Comparison of ENCODE assay signal across 26 mouse cellular contexts in the genomic region with DNA sequence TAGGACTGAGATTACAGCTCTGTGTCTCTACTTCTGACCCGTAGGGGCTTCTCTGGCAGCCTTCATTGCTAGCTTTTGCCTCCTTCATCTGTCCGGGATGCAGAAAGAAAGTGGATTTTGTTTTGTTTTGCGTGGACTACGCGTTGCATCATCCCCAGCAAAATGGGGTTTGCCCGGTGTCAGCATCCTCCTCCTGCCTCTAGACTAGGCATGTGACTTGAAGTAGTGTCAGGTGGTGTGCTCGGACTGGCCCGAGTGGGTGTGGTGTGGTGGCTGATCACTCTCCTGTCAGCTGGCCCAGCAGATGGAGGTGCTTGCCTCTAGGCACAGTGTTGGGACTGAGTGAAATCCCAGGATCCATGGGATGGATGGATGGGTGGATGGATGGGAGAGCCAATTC. TPM values are rescaled to one million over a fixed set of nuclear protein-coding genes. Genes with fewer than 3 reads are reported as not detected.
DNase-seq lines count a peak whose midpoint lies in the region; ATAC-seq and TF ChIP-seq lines count a peak whose summit lies in the region.
"Had no signal": no experiment of that assay in that cellular context is flagged by ENCODE, and none has a peak within 500 bp of the region (broad histone marks: within the 10 kb centered on the region; RNA-seq: fewer than 3 reads in every experiment).

No protein-coding gene starts in this region.

- no peak for TF ChIP-seq CTCF in CH12.LX (conservative IDR thresholded peaks at IDR 0.05 in 1 of 2, IDR thresholded peaks at IDR 0.05 in 1 of 2; ENCODE audit: low read depth in 2 of 2, low read length in 2 of 2)

- TF ChIP-seq POLR2A in CH12.LX (IDR thresholded peaks at IDR 0.05; ENCODE audit: low read depth, low read length), result no peak; the same call in 1 of the 2 replicates

- H3K36me3 ChIP-seq in CH12.LX (replicated peaks in 1 of 2; ENCODE audit: control insufficient read depth in 1 of 2, insufficient read depth in 1 of 2, low read length in 1 of 2), result peaks cover 0 to 51% of the 10 kb centered on the region in 2 experiments
- H3K36me3 ChIP-seq in forebrain, embryonic 15.5 days, result no peaks in the 10 kb centered on the region
- H3K36me3 ChIP-seq: heart, embryonic 13.5 days; hindbrain, embryonic 15.5 days; intestine, embryonic 15.5 days; neural tube, embryonic 13.5 days had no signal

- H3K27me3 ChIP-seq in CH12.LX (replicated peaks), result no peaks in the 10 kb centered on the region
- H3K27me3 ChIP-seq in forebrain, embryonic 15.5 days, result no peaks in the 10 kb centered on the region
- H3K27me3 ChIP-seq: embryonic facial prominence, embryonic 13.5 days; heart, embryonic 13.5 days; hindbrain, embryonic 15.5 days; intestine, embryonic 15.5 days; limb, embryonic 12.5 days; neural tube, embryonic 13.5 days; Patski had no signal

- peaks cover 97% of the 10 kb centered on the region for H3K79me2 ChIP-seq in CH12.LX (replicated peaks; ENCODE audit: control insufficient read depth, extremely low read depth, insufficient read depth, poor library complexity, severe bottlenecking)

- peak overlapping the region in 1 of 3 experiments; percentile 14 for H3K4me3 ChIP-seq in CH12.LX (replicated peaks in 1 of 3; ENCODE audit: low read depth in 2 of 3, low read length in 2 of 3, poor library complexity in 1 of 3)
- H3K4me3 ChIP-seq in forebrain, embryonic 15.5 days, result no peak overlapping the region
- H3K4me3 ChIP-seq: embryonic facial prominence, embryonic 13.5 days; forebrain, embryonic 10.5 days; heart, embryonic 13.5 days; hindbrain, embryonic 10.5 days; hindbrain, embryonic 15.5 days; intestine, embryonic 15.5 days; layer of hippocampus, adult 2 months; left cerebral cortex, adult 2 months; limb, embryonic 12.5 days; neural tube, embryonic 13.5 days had no signal

- peaks cover 37 to 91% of the 10 kb centered on the region in 2 experiments for H3K4me1 ChIP-seq in CH12.LX (ENCODE audit: control insufficient read depth in 1 of 2, insufficient read depth in 2 of 2)
- H3K4me1 ChIP-seq in forebrain, embryonic 15.5 days, result peaks cover 64% of the 10 kb centered on the region

- 98% methylated on average over 8 of the region's 8 CpGs for WGBS in forebrain, embryonic 15.5 days

- peak; percentile 38; the same call in 1 of the 2 replicates for TF ChIP-seq EP300 in CH12.LX (IDR thresholded peaks at IDR 0.05; ENCODE audit: low read length)

- peak overlapping the region; percentile 92 for H3K27ac ChIP-seq in CH12.LX (ENCODE audit: insufficient read depth, low read depth)
- H3K27ac ChIP-seq in forebrain, embryonic 15.5 days (replicated peaks), result no peak overlapping the region
- H3K27ac ChIP-seq: embryonic facial prominence, embryonic 13.5 days; forebrain, embryonic 10.5 days; heart, embryonic 13.5 days; hindbrain, embryonic 10.5 days; hindbrain, embryonic 15.5 days; intestine, embryonic 15.5 days; layer of hippocampus, adult 2 months; left cerebral cortex, adult 2 months; limb, embryonic 12.5 days; macrophage; neural tube, embryonic 13.5 days had no signal

- peak overlapping the region; percentile 76 for H3K4me2 ChIP-seq in CH12.LX (ENCODE audit: insufficient read depth, low read depth, poor library complexity, severe bottlenecking)
- H3K4me2 ChIP-seq in forebrain, embryonic 15.5 days (replicated peaks), result no peak overlapping the region
- H3K4me2 ChIP-seq: embryonic facial prominence, embryonic 13.5 days; heart, embryonic 13.5 days; hindbrain, embryonic 15.5 days; intestine, embryonic 15.5 days; limb, embryonic 12.5 days; neural tube, embryonic 13.5 days had no signal

- H3K9ac ChIP-seq in CH12.LX (ENCODE audit: insufficient read depth, low read depth), result peak overlapping the region; percentile 50; the same call in 1 of the 2 replicates
- no peak overlapping the region for H3K9ac ChIP-seq in forebrain, embryonic 15.5 days (replicated peaks)
- H3K9ac ChIP-seq: embryonic facial prominence, embryonic 13.5 days; heart, embryonic 13.5 days; hindbrain, embryonic 15.5 days; intestine, embryonic 15.5 days; limb, embryonic 12.5 days; neural tube, embryonic 13.5 days had no signal

- in situ Hi-C loops in CH12.LX (cut with MboI; ENCODE audit: low pct_ligation_motif_present, low pct_unique_long_range_greater_than_20kb, low sequenced_read_pairs), result no loop called here

- peak; percentile 36 for DNase-seq in CD4-positive, CD25-positive, alpha-beta regulatory T cell, adult 2 months (ENCODE audit: low read depth, low spot score)
- no peak for DNase-seq in CH12.LX (ENCODE audit: extremely low read depth)
- peak; percentile 90 for DNase-seq in R1 (ENCODE audit: low read depth, low spot score)
- DNase-seq in natural killer cell, adult 2 months (ENCODE audit: low spot score in 2 of 2), result peak; percentile 45 to 57
- no peak for DNase-seq in adrenal gland, adult 8-10 months
- DNase-seq: B cell, adult 2 months; cerebellum, adult 8-10 months; embryo, embryonic 11 days; heart, postnatal 10 days; kidney, adult 2 months; kidney, postnatal 36 days; midbrain, embryonic 14.5 days had no signal

- ATAC-seq in forebrain, embryonic 15.5 days (replicated peaks), result no peak
- ATAC-seq: forebrain, embryonic 16.5 days; intestine, embryonic 15.5 days; Patski had no signal

- H3K9me3 ChIP-seq in CH12.LX (replicated peaks; ENCODE audit: low read length), result peaks cover 5% of the 10 kb centered on the region
- no peaks in the 10 kb centered on the region for H3K9me3 ChIP-seq in forebrain, embryonic 15.5 days
- H3K9me3 ChIP-seq: embryonic facial prominence, embryonic 13.5 days; heart, embryonic 13.5 days; hindbrain, embryonic 15.5 days; intestine, embryonic 15.5 days; limb, embryonic 12.5 days; neural tube, embryonic 13.5 days had no signal

- no peak; the same call in 1 of the 2 replicates for TF ChIP-seq RAD21 in CH12.LX (IDR thresholded peaks at IDR 0.05; ENCODE audit: low read depth, low read length)

- dilution Hi-C loops in CH12.LX (cut with MboI; ENCODE audit: extremely low pct_ligation_motif_present, extremely low pct_unique_long_range_greater_than_20kb, low sequenced_read_pairs), result no loop called here

TF ChIP-seq in CH12.LX, 34 proteins besides CTCF, POLR2A, EP300 and RAD21 (continues in another document):
- TF ChIP-seq ZC3H11A (IDR thresholded peaks at IDR 0.05; ENCODE audit: low read depth, low read length), result no peak
- no peak for TF ChIP-seq MAFK (IDR thresholded peaks at IDR 0.05; ENCODE audit: insufficient replicate concordance, low read length)
- TF ChIP-seq JUND (conservative IDR thresholded peaks at IDR 0.05; ENCODE audit: low read depth, low read length), result no peak
- peak; percentile 35; the same call in 1 of the 2 replicates for TF ChIP-seq NELFE (IDR thresholded peaks at IDR 0.05; ENCODE audit: low read depth, low read length)
- peak; percentile 86; the same call in 1 of the 2 replicates for TF ChIP-seq MYC (IDR thresholded peaks at IDR 0.05; ENCODE audit: low read depth, low read length)
- no peak for TF ChIP-seq GABPA (IDR thresholded peaks at IDR 0.05; ENCODE audit: insufficient replicate concordance, low read depth, low read length)
- no peak for TF ChIP-seq PAX5 (IDR thresholded peaks at IDR 0.05; ENCODE audit: low read length)
- TF ChIP-seq CHD2 (IDR thresholded peaks at IDR 0.05; ENCODE audit: low read length), result peak; percentile 34; the same call in 1 of the 2 replicates
- TF ChIP-seq ZKSCAN1 (IDR thresholded peaks at IDR 0.05; ENCODE audit: borderline replicate concordance, low read depth, low read length), result no peak
- TF ChIP-seq UBTF (IDR thresholded peaks at IDR 0.05; ENCODE audit: low read depth, low read length), result no peak
- TF ChIP-seq BHLHE40 (IDR thresholded peaks at IDR 0.05; ENCODE audit: low read depth, low read length), result peak; percentile 95
- TF ChIP-seq RCOR1 (conservative IDR thresholded peaks at IDR 0.05; ENCODE audit: low read depth, low read length), result 0 out of 2 replicates have a peak, but pooled peaks have one; percentile 37
- no peak; the same call in 1 of the 2 replicates for TF ChIP-seq NRF1 (IDR thresholded peaks at IDR 0.05; ENCODE audit: low read depth, low read length)
- peak; percentile 17; the same call in 1 of the 2 replicates for TF ChIP-seq MEF2A (IDR thresholded peaks at IDR 0.05; ENCODE audit: borderline replicate concordance, low read depth, low read length)
- TF ChIP-seq KAT2A (IDR thresholded peaks at IDR 0.05; ENCODE audit: insufficient replicate concordance, low read length), result no peak
- peak; percentile 67; the same call in 1 of the 2 replicates for TF ChIP-seq TCF12 (IDR thresholded peaks at IDR 0.05; ENCODE audit: low read depth, low read length)
- TF ChIP-seq CHD1 (IDR thresholded peaks at IDR 0.05; ENCODE audit: low read depth, low read length), result peak; percentile 55; the same call in 1 of the 2 replicates
- no peak for TF ChIP-seq JUN (IDR thresholded peaks at IDR 0.05; ENCODE audit: insufficient read depth, low read depth, low read length)
- TF ChIP-seq POLR2AphosphoS2 (IDR thresholded peaks at IDR 0.05; ENCODE audit: low read depth, low read length), result no peak
- TF ChIP-seq HCFC1 (IDR thresholded peaks at IDR 0.05; ENCODE audit: low read depth, low read length), result no peak; the same call in 1 of the 2 replicates
- TF ChIP-seq MXI1 (IDR thresholded peaks at IDR 0.05; ENCODE audit: low read depth, low read length), result peak; percentile 89
- no peak for TF ChIP-seq ELF1 (IDR thresholded peaks at IDR 0.05; ENCODE audit: low read depth, low read length)
- TF ChIP-seq MAX (IDR thresholded peaks at IDR 0.05; ENCODE audit: low read length), result peak; percentile 92
- TF ChIP-seq E2F4 (IDR thresholded peaks at IDR 0.05; ENCODE audit: insufficient replicate concordance, low read depth, low read length), result no peak
- TF ChIP-seq USF1 (IDR thresholded peaks at IDR 0.05; ENCODE audit: low read depth, low read length), result peak; percentile 85
- no peak for TF ChIP-seq TBP (conservative IDR thresholded peaks at IDR 0.05; ENCODE audit: low read depth, low read length)
- TF ChIP-seq MAZ (IDR thresholded peaks at IDR 0.05; ENCODE audit: low read depth, low read length), result 0 out of 2 replicates have a peak, but pooled peaks have one; percentile 40
- TF ChIP-seq USF2 (conservative IDR thresholded peaks at IDR 0.05; ENCODE audit: low read depth, low read length), result peak; percentile 62
- TF ChIP-seq SIN3A (IDR thresholded peaks at IDR 0.05; ENCODE audit: low read length), result peak; percentile 96
- 0 out of 2 replicates have a peak, but pooled peaks have one; percentile 46 for TF ChIP-seq ZMIZ1 (IDR thresholded peaks at IDR 0.05; ENCODE audit: low read depth, low read length)
- no peak for TF ChIP-seq SMC3 (IDR thresholded peaks at IDR 0.05; ENCODE audit: low read depth, low read length)

RNA-seq across cellular contexts. Expression of gene Prrc2b, which starts 11.2 kb away (rescaled TPM):
- total RNA-seq in CH12.LX (2012; rRNA removed) (34.3 and 42.2 TPM in 2 replicates), CH12.LX (2014; rRNA removed) (7.6 TPM in 2 replicates)
- polyA plus RNA-seq in CH12.LX (2012; ENCODE audit: insufficient read length, low read depth), result 54.7 and 59.9 TPM in 2 replicates
- total RNA-seq in adrenal gland, adult 8-10 months (2022), result 100 to 1,000 TPM; 140 to 182 (median 166) TPM
- 76.2 and 88.8 TPM in 2 replicates for polyA plus RNA-seq in forebrain, embryonic 15.5 days (2015; fragmentation: Nextera tagmentation; extraction: Ambion mirVana)

Comparison
In these comparisons a context has a peak if more than half of its experiments do, and no peak if none do; other contexts are left out.
1. DNase-seq: peak in CD4-positive, CD25-positive, alpha-beta regulatory T cell, adult 2 months (single experiment), R1 (single experiment) and natural killer cell, adult 2 months (2 of 2); none in CH12.LX (single experiment) and adrenal gland, adult 8-10 months (single experiment).